Mouse (Mus musculus): ENCODE data around the gene Tmem35b.
"Not testable (repeated sequence)": the region's sequence is repeated elsewhere in the genome, so short reads cannot be mapped to it uniquely, and the experiment has no call there.

The Tmem35b gene

GRCm38 (mm10) chr4:127123391-127123790 lies at the start of gene Tmem35b:
Tmem35b (plus strand) TSS chr4:127123691.
- DNase-seq: no peak

GRCm38 (mm10) chr4:127074915-127075314 lies 48.6 kb upstream of the Tmem35b start:
- no peak for DNase-seq

GRCm38 (mm10) chr4:127076875-127077548 lies 46.5 kb upstream of the Tmem35b start, which contains the start of gene Zmym6:
Zmym6 (plus strand) TSS chr4:127077383.
- peak; percentile 97 for DNase-seq

GRCm38 (mm10) chr4:127080806-127081205 lies 42.7 kb upstream of the Tmem35b start:
- DNase-seq: no peak

GRCm38 (mm10) chr4:127083131-127083530 lies 40.4 kb upstream of the Tmem35b start:
- no peak for DNase-seq

GRCm38 (mm10) chr4:127085761-127086160 lies 37.7 kb upstream of the Tmem35b start:
- no peak for DNase-seq

GRCm38 (mm10) chr4:127091188-127091587 lies 32.3 kb upstream of the Tmem35b start:
- DNase-seq: no peak

GRCm38 (mm10) chr4:127095090-127095489 lies 28.4 kb upstream of the Tmem35b start:
- DNase-seq: no peak

- DNase-seq: not testable (repeated sequence)
Observed at GRCm38 (mm10) chr4:127099552-127099951, 23.9 kb upstream of the Tmem35b start.

GRCm38 (mm10) chr4:127107566-127107965 lies 15.9 kb upstream of the Tmem35b start:
- no peak for DNase-seq

- DNase-seq: no peak
Observed at GRCm38 (mm10) chr4:127110570-127110969, 12.9 kb upstream of the Tmem35b start.

- no peak for DNase-seq
Observed at GRCm38 (mm10) chr4:127124331-127124730, 840 bp downstream of the Tmem35b start.

GRCm38 (mm10) chr4:127125834-127126463 lies 2.5 kb downstream of the Tmem35b start:
- peak; percentile 70 for DNase-seq

- no peak for DNase-seq
Observed at GRCm38 (mm10) chr4:127134687-127135086, 11.2 kb downstream of the Tmem35b start.

- DNase-seq: no peak
Observed at GRCm38 (mm10) chr4:127137591-127137990, 14.1 kb downstream of the Tmem35b start.

GRCm38 (mm10) chr4:127138486-127138885 lies 15.0 kb downstream of the Tmem35b start:
- DNase-seq: no peak

GRCm38 (mm10) chr4:127150031-127150430 lies 26.5 kb downstream of the Tmem35b start:
- DNase-seq: no peak

- DNase-seq: no peak
Observed at GRCm38 (mm10) chr4:127153345-127153744, 29.9 kb downstream of the Tmem35b start.

GRCm38 (mm10) chr4:127155757-127156156 lies 32.3 kb downstream of the Tmem35b start:
- no peak for DNase-seq

GRCm38 (mm10) chr4:127157746-127158145 lies 34.3 kb downstream of the Tmem35b start:
- DNase-seq: no peak

GRCm38 (mm10) chr4:127163926-127164325 lies 40.4 kb downstream of the Tmem35b start:
- no peak for DNase-seq

GRCm38 (mm10) chr4:127167096-127167495 lies 43.6 kb downstream of the Tmem35b start:
- peak; percentile 6 for DNase-seq

- peak; percentile 30 for DNase-seq
Observed at GRCm38 (mm10) chr4:127167731-127168130, 44.2 kb downstream of the Tmem35b start.

GRCm38 (mm10) chr4:127168211-127168913 lies 44.9 kb downstream of the Tmem35b start:
- peak; percentile 81 for DNase-seq

Measured in cerebellum, adult 8-10 months (tissue).